ENCODE assay signal across 8 mouse cellular contexts in genomic region chr19:36257748-36258538, GRCm38 (mm10).
DNase-seq lines count a peak whose midpoint lies in the region; ATAC-seq and TF ChIP-seq lines count a peak whose summit lies in the region.

No protein-coding gene starts in this region.

- 52% methylated on average over 10 of the region's 10 CpGs for WGBS in liver, adult 2 months
- 55% methylated on average over 10 of the region's 10 CpGs for WGBS in liver, embryonic 12.5 days (ENCODE audit: insufficient replicate concordance)
- 37% methylated on average over 10 of the region's 10 CpGs for WGBS in forebrain, postnatal 0 days
- 23% methylated on average over 10 of the region's 10 CpGs for WGBS in heart, postnatal 0 days

- H3K9me3 ChIP-seq in liver, embryonic 12.5 days (replicated peaks), result no peaks in the 10 kb centered on the region
- H3K9me3 ChIP-seq in forebrain, postnatal 0 days (ENCODE audit: low read length), result no peaks in the 10 kb centered on the region
- H3K9me3 ChIP-seq in heart, postnatal 0 days (replicated peaks; ENCODE audit: control insufficient read depth, low read length), result peaks cover 4% of the 10 kb centered on the region; the same call in 1 of the 2 replicates

- ATAC-seq in liver, embryonic 12.5 days, result no peak
- ATAC-seq in forebrain, postnatal 0 days, result peak; percentile 65
- ATAC-seq in heart, postnatal 0 days (ENCODE audit: insufficient read depth, low read depth), result peak; percentile 67
- ATAC-seq in megakaryocyte progenitor cell, adult 5-6 weeks (replicated peaks; ENCODE audit: poor library complexity), result peak; percentile 31; the same call in 1 of the 2 replicates

- TF ChIP-seq POLR2A in liver, adult 2 months (IDR thresholded peaks at IDR 0.05; ENCODE audit: extremely low read depth, insufficient read depth, low read length), result no peak

- 0 out of 2 replicates have a peak, but pooled peaks cover 4% of the 10 kb centered on the region for H3K27me3 ChIP-seq in liver, adult 2 months (ENCODE audit: control insufficient read depth, insufficient read depth, low read length)
- H3K27me3 ChIP-seq in liver, embryonic 12.5 days (replicated peaks), result no peaks in the 10 kb centered on the region
- H3K27me3 ChIP-seq in forebrain, postnatal 0 days (ENCODE audit: insufficient read depth, low read length), result no peaks in the 10 kb centered on the region
- H3K27me3 ChIP-seq in heart, postnatal 0 days (ENCODE audit: control insufficient read depth, insufficient read depth, low read length), result no peaks in the 10 kb centered on the region

- TF ChIP-seq CTCF in liver, adult 2 months (IDR thresholded peaks at IDR 0.05; ENCODE audit: low read depth, low read length), result no peak
- no peak for TF ChIP-seq CTCF in forebrain, postnatal 0 days (IDR thresholded peaks at IDR 0.05; ENCODE audit: low read depth)
- no peak for TF ChIP-seq CTCF in heart, postnatal 0 days (IDR thresholded peaks at IDR 0.05; ENCODE audit: low read depth)

- H3K79me2 ChIP-seq in liver, adult 2 months (ENCODE audit: control insufficient read depth, insufficient read depth, low read length), result no peaks in the 10 kb centered on the region

- no peak overlapping the region for H3K4me3 ChIP-seq in liver, adult 2 months (ENCODE audit: insufficient read depth, low read depth, low read length)
- no peak overlapping the region for H3K4me3 ChIP-seq in liver, embryonic 12.5 days
- no peak overlapping the region for H3K4me3 ChIP-seq in forebrain, postnatal 0 days (ENCODE audit: low read depth, low read length)
- no peak overlapping the region for H3K4me3 ChIP-seq in heart, postnatal 0 days (ENCODE audit: low read depth, low read length)

- H3K4me2 ChIP-seq in liver, embryonic 12.5 days, result no peak overlapping the region
- 0 out of 2 replicates have a peak overlapping the region, but pooled peaks have one; percentile 6 for H3K4me2 ChIP-seq in forebrain, postnatal 0 days (ENCODE audit: low read depth)
- peak overlapping the region; percentile 26; the same call in 1 of the 2 replicates for H3K4me2 ChIP-seq in heart, postnatal 0 days (ENCODE audit: low read depth, low read length)

- H3K9ac ChIP-seq in liver, adult 2 months (ENCODE audit: low read depth, low read length), result no peak overlapping the region
- H3K9ac ChIP-seq in liver, embryonic 12.5 days, result no peak overlapping the region
- H3K9ac ChIP-seq in forebrain, postnatal 0 days, result no peak overlapping the region
- H3K9ac ChIP-seq in heart, postnatal 0 days (replicated peaks; ENCODE audit: low read depth, low read length), result no peak overlapping the region

- no peaks in the 10 kb centered on the region for H3K4me1 ChIP-seq in liver, adult 2 months (ENCODE audit: control insufficient read depth, insufficient read depth, low read length)
- no peaks in the 10 kb centered on the region for H3K4me1 ChIP-seq in liver, embryonic 12.5 days
- no peaks in the 10 kb centered on the region for H3K4me1 ChIP-seq in forebrain, postnatal 0 days (ENCODE audit: insufficient read depth)
- H3K4me1 ChIP-seq in heart, postnatal 0 days (ENCODE audit: control insufficient read depth, insufficient read depth), result peaks cover 18% of the 10 kb centered on the region

- TF ChIP-seq EP300 in heart, postnatal 0 days (IDR thresholded peaks at IDR 0.05; ENCODE audit: low read depth), result peak; percentile 85

- no peaks in the 10 kb centered on the region for H3K36me3 ChIP-seq in liver, adult 2 months (ENCODE audit: control insufficient read depth, insufficient read depth, low read length)
- no peaks in the 10 kb centered on the region for H3K36me3 ChIP-seq in liver, embryonic 12.5 days
- H3K36me3 ChIP-seq in forebrain, postnatal 0 days (ENCODE audit: insufficient read depth), result no peaks in the 10 kb centered on the region
- no peaks in the 10 kb centered on the region for H3K36me3 ChIP-seq in heart, postnatal 0 days (replicated peaks; ENCODE audit: control insufficient read depth, insufficient read depth, low read length)

- no peak overlapping the region for H3K27ac ChIP-seq in liver, adult 2 months (replicated peaks; ENCODE audit: insufficient read depth, low read depth, low read length)
- H3K27ac ChIP-seq in liver, embryonic 12.5 days, result no peak overlapping the region
- no peak overlapping the region for H3K27ac ChIP-seq in forebrain, postnatal 0 days (ENCODE audit: low read depth, low read length)
- H3K27ac ChIP-seq in heart, postnatal 0 days (ENCODE audit: low read depth), result peak overlapping the region; percentile 79

- DNase-seq in liver, adult 2 months (ENCODE audit: extremely low read depth, low read depth, low spot score), result peak; percentile 5
- peak; percentile 57 for DNase-seq in forebrain, postnatal 0 days
- DNase-seq in heart, postnatal 0 days (ENCODE audit: low spot score), result peak; percentile 59
- DNase-seq in thymus, postnatal 25 days, result no peak
- DNase-seq in yolk sac, embryonic 10.5 days (ENCODE audit: low spot score), result no peak
- DNase-seq in spleen, postnatal 14 days (ENCODE audit: low spot score in 2 of 2), result no peak

Comparison
In these comparisons a context has a peak if more than half of its experiments do, and no peak if none do; other contexts are left out.
1. DNase-seq: peak in liver, adult 2 months (single experiment), forebrain, postnatal 0 days (single experiment) and heart, postnatal 0 days (single experiment); none in thymus, postnatal 25 days (single experiment), yolk sac, embryonic 10.5 days (single experiment) and spleen, postnatal 14 days (0 of 2).